Mouse (Mus musculus) spleen, postnatal 14 days (tissue): ENCODE results near the gene Col6a2.

Experiments used
- DNase-seq, 2 experiments: peaks; one replicate each; pipeline ENCODE4 v3.0.0; 2021 to 2022; ENCODE audit warnings: low spot score in 2 of 2

Gene Col6a2

DNA sequence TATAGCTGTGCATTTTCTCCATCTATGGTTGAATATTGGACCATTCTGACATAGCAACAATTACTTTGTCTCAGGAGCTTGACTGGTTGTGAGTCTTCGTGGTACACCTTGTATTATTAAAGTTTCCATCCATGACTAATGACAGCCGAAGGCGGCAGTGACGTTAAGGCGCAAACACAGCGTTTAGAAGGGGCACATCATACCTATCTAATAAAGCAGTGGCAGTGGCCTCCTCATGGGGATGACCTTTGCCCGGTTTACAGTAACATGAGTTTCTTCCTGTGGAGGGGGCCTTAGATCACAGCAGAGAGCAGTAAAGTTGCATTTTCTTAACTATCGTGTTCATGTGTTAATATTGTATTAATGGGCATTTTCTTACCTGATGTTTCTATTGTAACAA is 75.2 kb downstream of the Col6a2 start:
- no peak for DNase-seq

DNA sequence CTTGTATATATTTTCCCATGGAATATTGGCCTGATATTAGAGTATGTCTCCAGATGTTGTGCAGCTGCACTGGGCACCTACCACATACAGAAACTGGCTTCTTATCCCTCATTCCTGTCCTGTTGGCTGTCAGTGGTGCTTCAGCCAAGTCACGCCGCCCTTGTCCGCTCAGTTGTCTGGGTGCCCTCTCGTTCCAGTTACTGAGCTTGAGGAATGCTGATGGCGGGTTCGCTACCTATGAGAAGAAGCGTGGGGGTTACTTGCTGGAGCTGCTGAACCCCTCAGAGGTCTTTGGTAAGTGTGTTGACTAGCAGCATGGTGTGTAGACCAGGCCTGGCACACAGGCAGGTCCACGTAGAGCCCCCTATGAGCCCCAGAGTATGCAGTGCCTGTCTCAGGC is 76.9 kb downstream of the Col6a2 start:
- DNase-seq, result no peak
